Mouse (Mus musculus): ENCODE measurements at regions not wholly inside any gene's neighbourhood (a gene's known extent, or its start where the extent isn't known, plus 50 kb on each side); places are given as distances from the start of the nearest gene placed in this dataset.
"Not testable (repeated sequence)": the region's sequence is repeated elsewhere in the genome, so short reads cannot be mapped to it uniquely, and the experiment has no call there.

GRCm38 (mm10) chr1:105921842-105922241 lies 68.4 kb upstream of the Zcchc2 start:
- H3K27me3 ChIP-seq (replicated peaks; ENCODE audit: control insufficient read depth, insufficient read depth, low read length): no peaks in the 10 kb centered on the region
- no peaks in the 10 kb centered on the region for H3K36me3 ChIP-seq (ENCODE audit: control insufficient read depth, insufficient read depth, low read length)
- H3K9ac ChIP-seq (ENCODE audit: low read depth, low read length): no peak overlapping the region
- WGBS: 94% methylated on average over 4 of the region's 4 CpGs
- no peak for ATAC-seq
- no peaks in the 10 kb centered on the region for H3K4me1 ChIP-seq (ENCODE audit: control insufficient read depth, insufficient read depth, low read depth, low read length)
- H3K4me3 ChIP-seq (ENCODE audit: low read length): no peak overlapping the region
- H3K4me2 ChIP-seq (ENCODE audit: low read length): no peak overlapping the region
- no peak overlapping the region for H3K27ac ChIP-seq (ENCODE audit: low read depth, low read length)
- no peaks in the 10 kb centered on the region for H3K9me3 ChIP-seq (ENCODE audit: control insufficient read depth, low read length)

- H3K9me3 ChIP-seq (ENCODE audit: control insufficient read depth, low read length): no peaks in the 10 kb centered on the region
- no peak overlapping the region for H3K4me2 ChIP-seq (ENCODE audit: low read length)
- no peak for ATAC-seq
- no peaks in the 10 kb centered on the region for H3K27me3 ChIP-seq (replicated peaks; ENCODE audit: control insufficient read depth, insufficient read depth, low read length)
- no peak overlapping the region for H3K9ac ChIP-seq (ENCODE audit: low read depth, low read length)
- no peaks in the 10 kb centered on the region for H3K36me3 ChIP-seq (ENCODE audit: control insufficient read depth, insufficient read depth, low read length)
- H3K4me3 ChIP-seq (ENCODE audit: low read length): no peak overlapping the region
- no peaks in the 10 kb centered on the region for H3K4me1 ChIP-seq (ENCODE audit: control insufficient read depth, insufficient read depth, low read depth, low read length)
- H3K27ac ChIP-seq (ENCODE audit: low read depth, low read length): no peak overlapping the region
Observed at GRCm38 (mm10) chr1:105922586-105922985, 67.6 kb upstream of the Zcchc2 start.

- 82% methylated on average over 3 of the region's 3 CpGs for WGBS
- no peak for ATAC-seq
- no peak overlapping the region for H3K4me2 ChIP-seq (ENCODE audit: low read length)
- H3K27me3 ChIP-seq (replicated peaks; ENCODE audit: control insufficient read depth, insufficient read depth, low read length): no peaks in the 10 kb centered on the region
- H3K27ac ChIP-seq (ENCODE audit: low read depth, low read length): no peak overlapping the region
- H3K4me1 ChIP-seq (ENCODE audit: control insufficient read depth, insufficient read depth, low read depth, low read length): no peaks in the 10 kb centered on the region
- H3K36me3 ChIP-seq (ENCODE audit: control insufficient read depth, insufficient read depth, low read length): no peaks in the 10 kb centered on the region
- no peak overlapping the region for H3K9ac ChIP-seq (ENCODE audit: low read depth, low read length)
- no peak overlapping the region for H3K4me3 ChIP-seq (ENCODE audit: low read length)
- H3K9me3 ChIP-seq (ENCODE audit: control insufficient read depth, low read length): no peaks in the 10 kb centered on the region
Observed at GRCm38 (mm10) chr1:105923001-105923400, 67.2 kb upstream of the Zcchc2 start.

GRCm38 (mm10) chr1:105925617-105926370 lies 64.4 kb upstream of the Zcchc2 start:
- 84% methylated on average over 3 of the region's 3 CpGs for WGBS
- H3K9ac ChIP-seq (ENCODE audit: low read depth, low read length): no peak overlapping the region
- no peak for ATAC-seq
- H3K4me3 ChIP-seq (ENCODE audit: low read length): no peak overlapping the region
- H3K4me1 ChIP-seq (ENCODE audit: control insufficient read depth, insufficient read depth, low read depth, low read length): no peaks in the 10 kb centered on the region
- H3K27me3 ChIP-seq (replicated peaks; ENCODE audit: control insufficient read depth, insufficient read depth, low read length): no peaks in the 10 kb centered on the region
- H3K4me2 ChIP-seq (ENCODE audit: low read length): no peak overlapping the region
- H3K9me3 ChIP-seq (ENCODE audit: control insufficient read depth, low read length): no peaks in the 10 kb centered on the region
- H3K27ac ChIP-seq (ENCODE audit: low read depth, low read length): no peak overlapping the region
- no peaks in the 10 kb centered on the region for H3K36me3 ChIP-seq (ENCODE audit: control insufficient read depth, insufficient read depth, low read length)

GRCm38 (mm10) chr1:105926871-105927270 lies 63.3 kb upstream of the Zcchc2 start:
- Histone ChIP-seq H3K36me3 (ENCODE audit: control insufficient read depth, insufficient read depth, low read length) (no peaks in the 10 kb centered on the region), H3K4me3 (ENCODE audit: low read length) (no peak overlapping the region), H3K9ac (ENCODE audit: low read depth, low read length) (no peak overlapping the region), H3K4me2 (ENCODE audit: low read length) (no peak overlapping the region), H3K9me3 (ENCODE audit: control insufficient read depth, low read length) (no peaks in the 10 kb centered on the region), H3K4me1 (ENCODE audit: control insufficient read depth, insufficient read depth, low read depth, low read length) (no peaks in the 10 kb centered on the region), H3K27ac (ENCODE audit: low read depth, low read length) (no peak overlapping the region), H3K27me3 (replicated peaks; ENCODE audit: control insufficient read depth, insufficient read depth, low read length) (no peaks in the 10 kb centered on the region)
- ATAC-seq: no peak
- 100% methylated on average over 2 of the region's 2 CpGs for WGBS

GRCm38 (mm10) chr1:105930841-105931240 lies 59.4 kb upstream of the Zcchc2 start:
- Histone ChIP-seq H3K4me1 (ENCODE audit: control insufficient read depth, insufficient read depth, low read depth, low read length) (no peaks in the 10 kb centered on the region), H3K27me3 (replicated peaks; ENCODE audit: control insufficient read depth, insufficient read depth, low read length) (no peaks in the 10 kb centered on the region), H3K27ac (ENCODE audit: low read depth, low read length) (no peak overlapping the region), H3K4me2 (ENCODE audit: low read length) (no peak overlapping the region), H3K36me3 (ENCODE audit: control insufficient read depth, insufficient read depth, low read length) (no peaks in the 10 kb centered on the region), H3K9ac (ENCODE audit: low read depth, low read length) (no peak overlapping the region), H3K9me3 (ENCODE audit: control insufficient read depth, low read length) (no peaks in the 10 kb centered on the region), H3K4me3 (ENCODE audit: low read length) (no peak overlapping the region)
- ATAC-seq: no peak

GRCm38 (mm10) chr1:105934171-105934570 lies 56.0 kb upstream of the Zcchc2 start:
- H3K27ac ChIP-seq (ENCODE audit: low read depth, low read length); H3K9me3 ChIP-seq (ENCODE audit: control insufficient read depth, low read length); H3K4me3 ChIP-seq (ENCODE audit: low read length); H3K9ac ChIP-seq (ENCODE audit: low read depth, low read length); H3K4me2 ChIP-seq (ENCODE audit: low read length); H3K4me1 ChIP-seq (ENCODE audit: control insufficient read depth, insufficient read depth, low read depth, low read length); H3K36me3 ChIP-seq (ENCODE audit: control insufficient read depth, insufficient read depth, low read length); H3K27me3 ChIP-seq (replicated peaks; ENCODE audit: control insufficient read depth, insufficient read depth, low read length); ATAC-seq: not testable (repeated sequence)
- 99% methylated on average over 2 of the region's 2 CpGs for WGBS

Data from hindbrain, embryonic 16.5 days (tissue).